ENCODE assay signal across 18 mouse cellular contexts in genomic region chr15:94957202-94957601, GRCm38 (mm10).
"Had no signal": no experiment of that assay in that cellular context is flagged by ENCODE, and none has a peak within 500 bp of the region (broad histone marks: within the 10 kb centered on the region; RNA-seq: fewer than 3 reads in every experiment).

No protein-coding gene starts in this region.

- ATAC-seq: liver, postnatal 0 days; lung, postnatal 0 days; midbrain, embryonic 13.5 days; midbrain, embryonic 15.5 days had no signal

- H3K4me3 ChIP-seq: lung, embryonic 15.5 days; megakaryocyte, embryonic 14.5 days; midbrain, embryonic 13.5 days; midbrain, embryonic 15.5 days; neural tube, embryonic 13.5 days; stomach, embryonic 15.5 days had no signal

- H3K36me3 ChIP-seq: lung, embryonic 15.5 days; midbrain, embryonic 13.5 days; midbrain, embryonic 15.5 days; neural tube, embryonic 13.5 days; stomach, embryonic 15.5 days had no signal

- H3K4me2 ChIP-seq: lung, embryonic 15.5 days; midbrain, embryonic 11.5 days; midbrain, embryonic 13.5 days; midbrain, embryonic 15.5 days; neural tube, embryonic 13.5 days; stomach, embryonic 15.5 days had no signal

- DNase-seq: liver, postnatal 0 days; lung, adult 2 months; lung, postnatal 14 days; lung, postnatal 36 days; right cerebral cortex, postnatal 14 days; thymus, adult 2 months; thymus, postnatal 25 days; thymus, postnatal 4 days had no signal

- H3K9ac ChIP-seq: liver, postnatal 0 days; lung, embryonic 15.5 days; midbrain, embryonic 13.5 days; midbrain, embryonic 15.5 days; neural tube, embryonic 13.5 days; stomach, embryonic 15.5 days had no signal

- H3K27me3 ChIP-seq: lung, embryonic 15.5 days; megakaryocyte, embryonic 14.5 days; midbrain, embryonic 13.5 days; midbrain, embryonic 15.5 days; neural tube, embryonic 13.5 days; stomach, embryonic 15.5 days had no signal

- H3K4me1 ChIP-seq: lung, embryonic 15.5 days; megakaryocyte, embryonic 14.5 days; midbrain, embryonic 15.5 days; neural tube, embryonic 13.5 days; stomach, embryonic 15.5 days had no signal

- H3K9me3 ChIP-seq: lung, embryonic 15.5 days; midbrain, embryonic 13.5 days; midbrain, embryonic 15.5 days; stomach, embryonic 15.5 days had no signal

- H3K27ac ChIP-seq: lung, embryonic 15.5 days; macrophage; midbrain, embryonic 13.5 days; midbrain, embryonic 15.5 days; neural tube, embryonic 13.5 days; stomach, embryonic 15.5 days; stomach, postnatal 0 days had no signal
